Mouse (Mus musculus) bone marrow macrophage, adult 2 months (primary cell): ENCODE measurements around the gene Gm27021.

ENCODE experiments used
- CTCF ChIP-seq: IDR thresholded peaks from 2 replicates; pipeline ENCODE4 v1.5.1; 2012; ENCODE audit warnings: low read depth, mild to moderate bottlenecking, low read length, moderate library complexity
- POLR2A ChIP-seq: IDR thresholded peaks from 2 replicates; pipeline ENCODE4 v1.6.1; 2012; ENCODE audit warnings: mild to moderate bottlenecking, low read depth, low read length, borderline replicate concordance

GRCm38 (mm10) chr8:120685097-120685496 is 17.2 kb upstream of the Gm27021 start:
- no peak for TF ChIP-seq POLR2A
- TF ChIP-seq CTCF, result no peak
